ENCODE assay signal across 13 mouse cellular contexts in the genomic region with DNA sequence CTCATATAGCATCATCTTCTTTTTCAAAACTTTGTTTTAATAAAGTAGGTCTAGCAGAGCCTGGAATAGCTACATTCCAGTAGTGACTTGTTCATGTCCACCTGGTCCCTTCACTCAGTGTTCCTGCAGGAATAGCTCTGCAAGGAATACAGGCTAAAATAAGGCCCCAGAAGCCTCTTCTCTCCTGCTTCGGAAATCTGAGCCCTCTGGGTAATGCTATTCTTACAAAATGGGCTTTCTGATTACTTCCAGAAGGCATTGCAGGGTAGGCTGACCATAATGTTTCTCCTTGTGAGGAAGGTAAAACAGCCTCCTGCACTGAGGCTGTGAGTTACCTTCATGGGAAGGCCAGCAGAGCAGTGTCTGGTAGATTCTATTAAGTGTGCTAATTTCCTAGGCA.
DNase-seq lines count a peak whose midpoint lies in the region; ATAC-seq and TF ChIP-seq lines count a peak whose summit lies in the region.
"Had no signal": no experiment of that assay in that cellular context is flagged by ENCODE, and none has a peak within 500 bp of the region (broad histone marks: within the 10 kb centered on the region; RNA-seq: fewer than 3 reads in every experiment).

No protein-coding gene starts in this region.

- peak overlapping the region; percentile 94 for H3K27ac ChIP-seq in gastrocnemius, adult 2 months
- no peak overlapping the region for H3K27ac ChIP-seq in lung, embryonic 14.5 days (ENCODE audit: low read depth)
- peak overlapping the region; percentile 96 for H3K27ac ChIP-seq in limb, embryonic 10.5 days
- 0 out of 2 replicates have a peak overlapping the region, but pooled peaks have one; percentile 9 for H3K27ac ChIP-seq in stomach, postnatal 0 days (replicated peaks)
- H3K27ac ChIP-seq: forebrain, embryonic 13.5 days; lung, embryonic 15.5 days had no signal

- no peaks in the 10 kb centered on the region for H3K4me1 ChIP-seq in lung, embryonic 14.5 days (ENCODE audit: insufficient read depth)
- H3K4me1 ChIP-seq in limb, embryonic 10.5 days: peaks cover 53% of the 10 kb centered on the region
- peaks cover 3% of the 10 kb centered on the region; the same call in 1 of the 2 replicates for H3K4me1 ChIP-seq in stomach, postnatal 0 days (replicated peaks; ENCODE audit: control insufficient read depth, insufficient read depth)

- H3K4me3 ChIP-seq in gastrocnemius, adult 2 months: peak overlapping the region; percentile 83
- no peak overlapping the region for H3K4me3 ChIP-seq in lung, embryonic 14.5 days (ENCODE audit: low read depth, low read length)
- peak overlapping the region; percentile 54; the same call in 1 of the 2 replicates for H3K4me3 ChIP-seq in limb, embryonic 10.5 days
- no peak overlapping the region for H3K4me3 ChIP-seq in stomach, postnatal 0 days (ENCODE audit: low read depth, low read length)
- H3K4me3 ChIP-seq: forebrain, embryonic 13.5 days; lung, embryonic 15.5 days had no signal

- intact Hi-C loops in gastrocnemius, adult 2 months (cut with DNase I): loop anchor here (1.0 to 10.0 kb wide), 3 partner anchors 80 to 182 kb away; no protein-coding TSS in a partner anchor
- intact Hi-C loops in gastrocnemius, postnatal 36 days (cut with DNase I): loop anchor here (5.0 kb wide), 1 partner anchor 130 kb away; no protein-coding TSS in a partner anchor

- H3K36me3 ChIP-seq in lung, embryonic 14.5 days (ENCODE audit: insufficient read depth): no peaks in the 10 kb centered on the region
- no peaks in the 10 kb centered on the region for H3K36me3 ChIP-seq in limb, embryonic 10.5 days
- no peaks in the 10 kb centered on the region for H3K36me3 ChIP-seq in stomach, postnatal 0 days (ENCODE audit: control insufficient read depth, insufficient read depth, low read length)
- H3K36me3 ChIP-seq: lung, embryonic 15.5 days had no signal

- 56% methylated on average over 1 of the region's 1 CpGs for WGBS in lung, embryonic 14.5 days
- WGBS in limb, embryonic 10.5 days: 12% methylated on average over 1 of the region's 1 CpGs
- WGBS in stomach, postnatal 0 days: 56% methylated on average over 1 of the region's 1 CpGs

- H3K4me2 ChIP-seq in lung, embryonic 14.5 days: 0 out of 2 replicates have a peak overlapping the region, but pooled peaks have one; percentile 23
- H3K4me2 ChIP-seq in stomach, postnatal 0 days (replicated peaks; ENCODE audit: low read depth): peak overlapping the region; percentile 36; the same call in 1 of the 2 replicates
- H3K4me2 ChIP-seq: forebrain, embryonic 13.5 days; lung, embryonic 15.5 days had no signal

- no peak for ATAC-seq in lung, embryonic 14.5 days (ENCODE audit: insufficient read depth)
- no peak for ATAC-seq in stomach, postnatal 0 days (ENCODE audit: low FRiP score, low TSS enrichment)
- ATAC-seq: forebrain, embryonic 13.5 days had no signal

- H3K9me3 ChIP-seq in lung, embryonic 14.5 days (ENCODE audit: low read depth, low read length): no peaks in the 10 kb centered on the region
- H3K9me3 ChIP-seq in limb, embryonic 10.5 days (replicated peaks): no peaks in the 10 kb centered on the region
- H3K9me3 ChIP-seq in stomach, postnatal 0 days (ENCODE audit: control insufficient read depth, low read length): no peaks in the 10 kb centered on the region
- H3K9me3 ChIP-seq: forebrain, embryonic 13.5 days; lung, embryonic 15.5 days had no signal

- no peak for TF ChIP-seq CTCF in gastrocnemius, adult 2 months (IDR thresholded peaks at IDR 0.05)
- no peak for TF ChIP-seq CTCF in lung, embryonic 14.5 days (IDR thresholded peaks at IDR 0.05; ENCODE audit: low read depth)
- TF ChIP-seq CTCF in stomach, postnatal 0 days (IDR thresholded peaks at IDR 0.05; ENCODE audit: low read depth): no peak

- no peak overlapping the region for H3K9ac ChIP-seq in lung, embryonic 14.5 days
- no peak overlapping the region for H3K9ac ChIP-seq in stomach, postnatal 0 days (ENCODE audit: low read length)
- H3K9ac ChIP-seq: forebrain, embryonic 13.5 days; lung, embryonic 15.5 days had no signal

- peak; percentile 41 for DNase-seq in gastrocnemius, adult 2 months
- no peak for DNase-seq in gastrocnemius, postnatal 36 days
- DNase-seq in lung, embryonic 14.5 days: no peak
- DNase-seq in lung, adult 18-20 months: no peak
- DNase-seq in limb, embryonic 10.5 days (ENCODE audit: low spot score): no peak
- no peak for DNase-seq in stomach, postnatal 0 days (ENCODE audit: low spot score)
- DNase-seq in cerebellum, adult 18-20 months: no peak
- DNase-seq in right cerebral cortex, postnatal 10 days (ENCODE audit: low spot score in 2 of 2): no peak
- DNase-seq: cerebellum, postnatal 36 days; kidney, adult 2 months; retina, postnatal 1 day had no signal

- no peaks in the 10 kb centered on the region for H3K27me3 ChIP-seq in lung, embryonic 14.5 days (ENCODE audit: insufficient read depth, low read length)
- H3K27me3 ChIP-seq in limb, embryonic 10.5 days (ENCODE audit: low read depth, poor library complexity, severe bottlenecking): no peaks in the 10 kb centered on the region
- H3K27me3 ChIP-seq in stomach, postnatal 0 days (ENCODE audit: control insufficient read depth, insufficient read depth, low read length): no peaks in the 10 kb centered on the region
- H3K27me3 ChIP-seq: lung, embryonic 15.5 days had no signal

- TF ChIP-seq EP300 in stomach, postnatal 0 days (optimal IDR thresholded peaks at IDR 0.05): no peak

Comparison
In these comparisons a context has a peak if more than half of its experiments do, and no peak if none do; other contexts are left out.
1. H3K4me3 ChIP-seq: peak in gastrocnemius, adult 2 months (single experiment) and limb, embryonic 10.5 days (single experiment); none in lung, embryonic 14.5 days (single experiment) and stomach, postnatal 0 days (single experiment).